Mouse (Mus musculus) forebrain, embryonic 16.5 days (tissue): ENCODE measurements around the gene Ccdc69. TPM values are rescaled to one million over a fixed set of nuclear protein-coding genes. Genes with fewer than 3 reads are reported as not detected.
"Not testable (repeated sequence)": the region's sequence is repeated elsewhere in the genome, so short reads cannot be mapped to it uniquely, and the experiment has no call there.

ENCODE experiments used
- ATAC-seq: fragments of 200-750 bp; cut with Nextera tagmentation; 2 replicates; pipeline ENCODE4 v1.8.0; 2017; ENCODE audit warnings: mild to moderate bottlenecking, moderate library complexity
- H3K27ac ChIP-seq: fragments of 300-500 bp; sonication (generic); 2 replicates; pipeline ENCODE4 v1.5.1; 2014; ENCODE audit warnings: low read length, control low read depth
- H3K27me3 ChIP-seq: fragments of 300-500 bp; sonication (generic); replicated peaks from 2 replicates; pipeline ENCODE4 v1.6.1; 2014; ENCODE audit warnings: low read length; ENCODE audit not compliant: control insufficient read depth, insufficient read depth
- H3K36me3 ChIP-seq: fragments of 300-500 bp; sonication (generic); 2 replicates; pipeline ENCODE4 v1.6.1; 2014; ENCODE audit not compliant: control insufficient read depth, insufficient read depth
- H3K4me1 ChIP-seq: fragments of 300-500 bp; sonication (generic); replicated peaks from 2 replicates; pipeline ENCODE4 v1.6.1; 2014; ENCODE audit warnings: low read length; ENCODE audit not compliant: control insufficient read depth, insufficient read depth
- H3K4me2 ChIP-seq: fragments of 300-500 bp; sonication (generic); 2 replicates; pipeline ENCODE4 v1.6.1; 2014; ENCODE audit warnings: mild to moderate bottlenecking, low read length, control low read depth
- H3K4me3 ChIP-seq: fragments of 300-500 bp; sonication (generic); replicated peaks from 2 replicates; pipeline ENCODE4 v1.5.1; 2014; ENCODE audit warnings: mild to moderate bottlenecking, low read length, control low read depth
- H3K9ac ChIP-seq: fragments of 300-500 bp; sonication (generic); replicated peaks from 2 replicates; pipeline ENCODE4 v1.6.1; 2014; ENCODE audit warnings: low read depth, low read length, control low read depth
- H3K9me3 ChIP-seq: fragments of 300-500 bp; sonication (generic); 2 replicates; pipeline ENCODE4 v1.6.1; 2016; ENCODE audit warnings: low read length; ENCODE audit not compliant: control insufficient read depth
- WGBS: fragments of 180-500 bp; shearing (Covaris S2); extraction: QIAGEN DNeasy Blood & Tissue Kit; methylation state at CpG from one replicate; pipeline ENCODE4 v1.1.7; 2014; 5-methylcytosine and 5-hydroxymethylcytosine counted together
- polyA plus RNA-seq: library from polyadenylated mRNA; unstranded; fragments of >200 nt; fragmentation: Nextera tagmentation; extraction: Ambion mirVana; gene quantifications from 2 replicates; pipeline ENCODE4 v1.2.1, GENCODE M21; 2015

Gene Ccdc69
- 0.29 TPM in 1 of 2 replicates, not detected in the other for polyA plus RNA-seq

- Histone ChIP-seq H3K9me3 (no peaks in the 10 kb centered on the region), H3K36me3 (no peaks in the 10 kb centered on the region), H3K4me3 (peak within 1 kb of the TSS; percentile 43), H3K4me2 (peak within 1 kb of the TSS; percentile 84), H3K27me3 (peaks cover 3% of the 10 kb centered on the region; the same call in 1 of the 2 replicates), H3K9ac (peak within 1 kb of the TSS; percentile 55), H3K4me1 (peaks cover 14% of the 10 kb centered on the region), H3K27ac (no peak within 1 kb of the TSS)
- WGBS, result under 1% methylated on average over 44 of the region's 50 CpGs
- peak; percentile 68 for ATAC-seq
Observed at GRCm38 (mm10) chr11:55077331-55078231, at the start of gene Ccdc69. TSS of gene Ccdc69 (minus strand) at chr11:55078131.

GRCm38 (mm10) chr11:55126663-55127062, 48.7 kb upstream of the Ccdc69 start:
- no peak overlapping the region for H3K9ac ChIP-seq
- H3K4me1 ChIP-seq, result no peaks in the 10 kb centered on the region
- no peak overlapping the region for H3K27ac ChIP-seq
- ATAC-seq, result no peak
- WGBS, result 87% methylated on average over 3 of the region's 3 CpGs
- no peaks in the 10 kb centered on the region for H3K36me3 ChIP-seq
- no peak overlapping the region for H3K4me2 ChIP-seq
- no peaks in the 10 kb centered on the region for H3K9me3 ChIP-seq
- no peaks in the 10 kb centered on the region for H3K27me3 ChIP-seq
- H3K4me3 ChIP-seq, result no peak overlapping the region

DNA sequence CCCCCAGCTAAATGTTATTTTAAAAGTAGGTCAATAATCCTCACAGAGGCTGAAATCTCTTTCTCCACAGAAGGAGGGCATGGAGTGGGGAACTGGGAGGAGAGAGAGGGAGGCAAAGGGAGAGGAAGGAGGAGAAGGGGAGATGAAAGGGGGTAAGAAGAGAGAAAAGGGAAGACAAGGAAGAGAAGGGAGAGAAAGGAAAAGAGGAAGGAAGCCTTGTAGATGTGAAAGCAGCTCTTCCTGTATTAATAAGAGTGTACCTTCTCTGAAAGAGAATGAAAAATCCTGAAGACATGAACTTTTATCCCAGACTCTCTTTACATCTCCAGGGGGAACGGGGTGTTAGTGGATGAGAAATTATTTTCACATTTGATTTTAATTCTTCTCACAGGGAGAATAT, 43.5 kb upstream of the Ccdc69 start:
- Histone ChIP-seq H3K9me3 (no peaks in the 10 kb centered on the region), H3K27me3 (no peaks in the 10 kb centered on the region), H3K9ac (no peak overlapping the region), H3K36me3 (no peaks in the 10 kb centered on the region), H3K27ac (no peak overlapping the region), H3K4me3 (no peak overlapping the region), H3K4me1 (no peaks in the 10 kb centered on the region), H3K4me2 (no peak overlapping the region)
- ATAC-seq, result no peak
- WGBS, result 96% methylated on average over 1 of the region's 1 CpGs

- no peaks in the 10 kb centered on the region for H3K9me3 ChIP-seq
- H3K27me3 ChIP-seq, result no peaks in the 10 kb centered on the region
- H3K4me1 ChIP-seq, result no peaks in the 10 kb centered on the region
- H3K36me3 ChIP-seq, result no peaks in the 10 kb centered on the region
- no peak overlapping the region for H3K4me3 ChIP-seq
- no peak overlapping the region for H3K9ac ChIP-seq
- no peak for ATAC-seq
- H3K27ac ChIP-seq, result no peak overlapping the region
- 83% methylated on average over 8 of the region's 8 CpGs for WGBS
- no peak overlapping the region for H3K4me2 ChIP-seq
Observed at GRCm38 (mm10) chr11:55120821-55121271, 42.9 kb upstream of the Ccdc69 start.

GRCm38 (mm10) chr11:55120279-55120678, 42.3 kb upstream of the Ccdc69 start:
- Histone ChIP-seq H3K27me3 (no peaks in the 10 kb centered on the region), H3K4me3 (no peak overlapping the region), H3K4me2 (no peak overlapping the region), H3K27ac (no peak overlapping the region), H3K9ac (no peak overlapping the region), H3K36me3 (no peaks in the 10 kb centered on the region), H3K4me1 (no peaks in the 10 kb centered on the region), H3K9me3 (no peaks in the 10 kb centered on the region)
- no peak for ATAC-seq

DNA sequence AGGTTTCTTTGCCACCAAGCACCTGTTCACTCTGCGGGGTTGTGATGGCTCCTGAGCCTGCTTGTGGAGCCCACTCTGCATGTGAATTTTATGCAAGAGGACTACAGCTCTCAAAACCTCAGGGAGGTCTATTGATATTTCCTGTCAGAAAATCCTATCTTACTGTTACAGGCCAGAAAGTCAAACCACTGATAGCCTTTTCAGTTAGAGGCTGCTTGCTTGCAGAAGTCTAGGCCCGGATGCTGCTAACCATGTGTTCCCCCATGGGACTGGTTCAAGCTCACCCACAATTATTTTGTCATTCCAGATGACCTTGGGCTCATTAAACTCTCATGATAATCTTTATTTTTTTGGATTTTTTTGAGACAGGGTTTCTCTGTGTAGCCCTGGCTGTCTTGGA, 39.1 kb upstream of the Ccdc69 start:
- WGBS, result 92% methylated on average over 2 of the region's 2 CpGs
- no peaks in the 10 kb centered on the region for H3K4me1 ChIP-seq
- ATAC-seq, result no peak

DNA sequence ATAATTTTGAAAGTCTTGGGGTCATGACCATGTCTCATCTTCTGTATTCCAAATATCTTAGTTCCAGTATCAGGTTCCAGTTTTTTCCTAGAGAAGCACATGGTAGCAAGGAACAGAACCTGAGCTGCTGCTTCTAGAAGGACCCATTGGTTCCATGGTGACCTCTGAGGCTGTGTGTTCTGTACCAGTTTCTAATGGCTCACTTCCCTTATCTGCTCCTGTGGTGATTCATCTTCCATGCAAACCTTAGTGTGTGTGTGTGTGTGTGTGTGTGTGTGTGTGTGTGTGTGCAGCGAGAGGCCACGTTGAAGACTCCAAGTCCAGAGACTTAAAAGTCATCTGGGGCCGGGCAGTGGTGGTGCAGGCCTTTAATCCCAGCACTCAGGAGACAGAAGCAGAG, 38.1 kb upstream of the Ccdc69 start:
- ATAC-seq, result no peak
- H3K9me3 ChIP-seq, result no peaks in the 10 kb centered on the region
- 91% methylated on average over 3 of the region's 3 CpGs for WGBS
- no peak overlapping the region for H3K4me2 ChIP-seq
- no peaks in the 10 kb centered on the region for H3K36me3 ChIP-seq
- no peak overlapping the region for H3K27ac ChIP-seq
- H3K9ac ChIP-seq, result no peak overlapping the region
- no peak overlapping the region for H3K4me3 ChIP-seq
- H3K27me3 ChIP-seq, result no peaks in the 10 kb centered on the region
- H3K4me1 ChIP-seq, result no peaks in the 10 kb centered on the region

More for the DNA sequence above, 39.1 kb upstream of the Ccdc69 start:
- Histone ChIP-seq H3K27ac (no peak overlapping the region), H3K4me2 (no peak overlapping the region), H3K4me3 (no peak overlapping the region), H3K27me3 (no peaks in the 10 kb centered on the region), H3K9ac (no peak overlapping the region), H3K9me3 (no peaks in the 10 kb centered on the region), H3K36me3 (no peaks in the 10 kb centered on the region)

- ATAC-seq, result no peak
- H3K36me3 ChIP-seq, result no peaks in the 10 kb centered on the region
- WGBS, result 82% methylated on average over 2 of the region's 2 CpGs
Observed at GRCm38 (mm10) chr11:55114291-55114690, 36.4 kb upstream of the Ccdc69 start.

GRCm38 (mm10) chr11:55113861-55114250, 35.9 kb upstream of the Ccdc69 start:
- not testable (repeated sequence) for H3K9ac ChIP-seq, H3K27me3 ChIP-seq, H3K36me3 ChIP-seq, H3K9me3 ChIP-seq, H3K4me2 ChIP-seq, H3K4me1 ChIP-seq, H3K4me3 ChIP-seq, ATAC-seq, H3K27ac ChIP-seq
- 65% methylated on average over 4 of the region's 4 CpGs for WGBS

More at GRCm38 (mm10) chr11:55114291-55114690, 36.4 kb upstream of the Ccdc69 start:
- Histone ChIP-seq H3K9ac (no peak overlapping the region), H3K27me3 (no peaks in the 10 kb centered on the region), H3K4me2 (no peak overlapping the region), H3K4me3 (no peak overlapping the region), H3K27ac (no peak overlapping the region), H3K9me3 (no peaks in the 10 kb centered on the region), H3K4me1 (no peaks in the 10 kb centered on the region)
